Mouse (Mus musculus) midbrain, embryonic 13.5 days (tissue): ENCODE data around the gene Egln2. TPM values are rescaled to one million over a fixed set of nuclear protein-coding genes. Genes with fewer than 3 reads are reported as not detected.
A peak's percentile ranks its signal among the peaks of the same experiment; 100 is the strongest.

Source experiments
- ATAC-seq: fragments of 200-750 bp; cut with Nextera tagmentation; 2 replicates; pipeline ENCODE4 v1.8.0; 2017; ENCODE audit warnings: mild to moderate bottlenecking, moderate TSS enrichment, moderate library complexity
- H3K27ac ChIP-seq: fragments of 300-500 bp; sonication (generic); 2 replicates; pipeline ENCODE4 v1.5.1; 2015; ENCODE audit warnings: inconsistent platforms, mild to moderate bottlenecking, moderate library complexity
- H3K27me3 ChIP-seq: fragments of 300-500 bp; sonication (generic); 2 replicates; pipeline ENCODE4 v1.6.1; 2015; ENCODE audit warnings: mild to moderate bottlenecking, inconsistent platforms
- H3K36me3 ChIP-seq: fragments of 300-500 bp; sonication (generic); 2 replicates; pipeline ENCODE4 v1.6.1; 2015; ENCODE audit warnings: mild to moderate bottlenecking, inconsistent platforms
- H3K4me1 ChIP-seq: fragments of 300-500 bp; sonication (generic); replicated peaks from 2 replicates; pipeline ENCODE4 v1.6.1; 2015; ENCODE audit warnings: inconsistent platforms
- H3K4me2 ChIP-seq: fragments of 300-500 bp; sonication (generic); replicated peaks from 2 replicates; pipeline ENCODE4 v1.6.1; 2015; ENCODE audit warnings: moderate library complexity, mild to moderate bottlenecking, inconsistent platforms
- H3K4me3 ChIP-seq: fragments of 300-500 bp; sonication (generic); replicated peaks from 2 replicates; pipeline ENCODE4 v1.5.1; 2015; ENCODE audit warnings: mild to moderate bottlenecking, inconsistent platforms
- H3K9ac ChIP-seq: fragments of 300-500 bp; sonication (generic); replicated peaks from 2 replicates; pipeline ENCODE4 v1.6.1; 2015; ENCODE audit warnings: mild to moderate bottlenecking, inconsistent platforms
- H3K9me3 ChIP-seq: fragments of 300-500 bp; sonication (generic); 2 replicates; pipeline ENCODE4 v1.6.1; 2016; ENCODE audit warnings: mild to moderate bottlenecking, inconsistent platforms
- WGBS: fragments of 180-500 bp; shearing (Covaris S2); methylation state at CpG from one replicate; pipeline ENCODE4 v1.1.7; 2015; 5-methylcytosine and 5-hydroxymethylcytosine counted together
- microRNA counts: library from miRNA; unstranded; fragments of <30 nt; microRNA quantifications from one replicate; lab custom pipeline; 2016
- microRNA-seq: library from miRNA; unstranded; fragments of <30 nt; microRNA quantifications from one replicate; pipeline ENCODE4, GENCODE M21; 2016
- polyA plus RNA-seq: library from polyadenylated mRNA; unstranded; fragments of >200 nt; fragmentation: Nextera tagmentation; extraction: Ambion mirVana; gene quantifications from 2 replicates; pipeline ENCODE4 v1.2.1, GENCODE M21; 2015

Egln2 gene
- polyA plus RNA-seq, 1 experiment from 2014 or later = 101 TPM

GRCm38 (mm10) chr7:27128162-27128561 lies 38.4 kb downstream of the Egln2 start:
- 61% methylated on average over 3 of the region's 3 CpGs for WGBS

GRCm38 (mm10) chr7:27124969-27125368 lies 41.6 kb downstream of the Egln2 start:
- no peaks in the 10 kb centered on the region for H3K27me3 ChIP-seq
- WGBS = 91% methylated on average over 4 of the region's 4 CpGs
- no peaks in the 10 kb centered on the region for H3K4me1 ChIP-seq
- no peaks in the 10 kb centered on the region for H3K9me3 ChIP-seq
- H3K4me3 ChIP-seq = no peak overlapping the region
- no peak for ATAC-seq
- no peak overlapping the region for H3K9ac ChIP-seq
- H3K4me2 ChIP-seq = no peak overlapping the region
- no peak overlapping the region for H3K27ac ChIP-seq
- no peaks in the 10 kb centered on the region for H3K36me3 ChIP-seq

More at GRCm38 (mm10) chr7:27128162-27128561, 38.4 kb downstream of the Egln2 start:
- ATAC-seq = no peak
- H3K4me2 ChIP-seq = no peak overlapping the region
- no peaks in the 10 kb centered on the region for H3K36me3 ChIP-seq
- H3K9me3 ChIP-seq = no peaks in the 10 kb centered on the region
- H3K4me3 ChIP-seq = no peak overlapping the region
- no peaks in the 10 kb centered on the region for H3K27me3 ChIP-seq
- no peak overlapping the region for H3K9ac ChIP-seq
- no peak overlapping the region for H3K27ac ChIP-seq
- H3K4me1 ChIP-seq = no peaks in the 10 kb centered on the region

DNA sequence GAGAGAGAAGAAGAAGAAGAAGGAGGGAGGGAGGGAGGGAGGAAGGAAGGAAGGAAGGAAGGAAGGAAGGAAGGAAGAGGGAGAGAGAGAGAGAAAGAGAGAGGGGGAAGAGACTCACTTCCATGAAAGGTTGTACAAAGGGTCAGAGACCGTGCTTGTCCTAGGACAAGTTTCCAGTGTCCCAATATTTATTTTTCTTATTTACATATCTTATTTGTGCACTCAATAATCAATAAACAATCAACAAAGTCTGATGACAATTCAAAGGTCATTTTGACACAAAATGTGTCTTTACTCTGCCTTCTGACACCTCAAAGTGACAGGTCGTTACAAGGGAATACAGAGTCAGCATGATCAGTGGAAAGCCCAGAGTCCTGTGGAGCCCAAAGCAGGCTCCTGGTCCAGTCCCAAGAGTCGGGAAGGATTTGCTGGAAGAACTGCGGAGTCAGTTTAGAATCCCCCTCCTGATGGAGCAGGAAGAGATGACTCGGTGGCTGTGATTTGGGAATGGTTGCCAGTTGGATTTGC lies 42.2 kb downstream of the Egln2 start:
- 78% methylated on average over 5 of the region's 5 CpGs for WGBS
- H3K9ac ChIP-seq = no peak overlapping the region
- no peak overlapping the region for H3K27ac ChIP-seq
- no peak overlapping the region for H3K4me2 ChIP-seq
- no peaks in the 10 kb centered on the region for H3K4me1 ChIP-seq
- no peaks in the 10 kb centered on the region for H3K27me3 ChIP-seq
- no peaks in the 10 kb centered on the region for H3K36me3 ChIP-seq
- ATAC-seq = no peak
- H3K9me3 ChIP-seq = no peaks in the 10 kb centered on the region
- no peak overlapping the region for H3K4me3 ChIP-seq

- no peak within 1 kb of the TSS for H3K9ac ChIP-seq
- no peak for ATAC-seq
- no peaks in the 10 kb centered on the region for H3K27me3 ChIP-seq
- no peak within 1 kb of the TSS for H3K4me3 ChIP-seq
- H3K4me1 ChIP-seq = no peaks in the 10 kb centered on the region
- no peaks in the 10 kb centered on the region for H3K9me3 ChIP-seq
- H3K27ac ChIP-seq = no peak within 1 kb of the TSS
- no peaks in the 10 kb centered on the region for H3K36me3 ChIP-seq
- H3K4me2 ChIP-seq = no peak within 1 kb of the TSS
Observed at GRCm38 (mm10) chr7:27119676-27120075, 46.9 kb downstream of the Egln2 start, which contains the start of gene Cyp2f2. Gene Cyp2f2, plus strand, starts transcription at chr7:27119909.

GRCm38 (mm10) chr7:27118033-27118511 lies 48.5 kb downstream of the Egln2 start:
- no peak for ATAC-seq
- WGBS = 64% methylated on average over 4 of the region's 4 CpGs
- no peaks in the 10 kb centered on the region for H3K36me3 ChIP-seq
- H3K9ac ChIP-seq = no peak overlapping the region
- no peak overlapping the region for H3K4me3 ChIP-seq
- no peaks in the 10 kb centered on the region for H3K4me1 ChIP-seq
- H3K9me3 ChIP-seq = no peaks in the 10 kb centered on the region
- no peak overlapping the region for H3K4me2 ChIP-seq
- H3K27me3 ChIP-seq = no peaks in the 10 kb centered on the region
- no peak overlapping the region for H3K27ac ChIP-seq

DNA sequence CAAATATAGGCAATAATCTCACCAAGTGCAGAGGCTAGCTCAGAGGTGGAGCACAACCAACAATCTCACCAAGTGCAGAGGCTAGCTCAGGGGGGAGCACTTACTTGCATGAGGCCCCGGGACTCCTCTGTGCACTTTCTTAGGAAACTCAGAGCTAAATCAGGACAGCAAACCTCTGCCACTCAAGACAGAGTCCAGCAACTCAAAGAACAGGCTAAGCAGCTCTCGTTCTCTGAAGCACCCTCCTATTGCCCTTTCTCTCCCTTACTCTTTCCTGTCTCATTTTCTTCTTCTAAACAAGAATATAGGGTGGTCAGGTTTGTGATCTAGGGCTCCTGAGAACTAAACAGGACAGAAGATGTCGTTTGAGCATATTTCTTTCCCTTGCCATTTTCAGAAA lies 54.6 kb downstream of the Egln2 start:
- no peak overlapping the region for H3K4me3 ChIP-seq
- H3K4me1 ChIP-seq = no peaks in the 10 kb centered on the region
- 68% methylated on average over 3 of the region's 3 CpGs for WGBS
- no peak overlapping the region for H3K4me2 ChIP-seq
- H3K27ac ChIP-seq = no peak overlapping the region
- H3K27me3 ChIP-seq = no peaks in the 10 kb centered on the region
- H3K36me3 ChIP-seq = no peaks in the 10 kb centered on the region
- ATAC-seq = no peak
- H3K9ac ChIP-seq = no peak overlapping the region
- no peaks in the 10 kb centered on the region for H3K9me3 ChIP-seq

DNA sequence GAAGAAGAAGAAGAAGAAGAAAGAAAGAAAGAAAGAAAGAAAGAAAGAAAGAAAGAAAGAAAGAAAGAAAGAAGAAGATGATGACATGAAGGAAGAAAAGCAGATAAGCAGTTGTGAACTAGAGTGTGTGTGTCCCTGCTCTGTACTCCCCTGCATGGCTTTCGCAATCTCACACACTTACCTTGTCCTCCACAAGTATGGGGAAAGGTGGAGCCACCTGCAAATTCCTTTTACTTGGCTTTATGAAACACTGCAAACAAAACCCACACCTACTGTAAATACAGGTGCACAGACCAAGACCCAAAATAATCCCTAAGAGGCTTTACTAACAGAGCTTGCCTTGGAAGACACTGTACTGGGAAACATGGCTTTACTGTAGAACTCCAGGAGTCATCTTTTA lies 55.6 kb downstream of the Egln2 start:
- no peak overlapping the region for H3K9ac ChIP-seq
- H3K4me1 ChIP-seq = no peaks in the 10 kb centered on the region
- no peaks in the 10 kb centered on the region for H3K36me3 ChIP-seq
- H3K9me3 ChIP-seq = no peaks in the 10 kb centered on the region
- H3K27ac ChIP-seq = no peak overlapping the region
- ATAC-seq = no peak
- no peak overlapping the region for H3K4me3 ChIP-seq
- H3K4me2 ChIP-seq = no peak overlapping the region
- WGBS = 93% methylated on average over 1 of the region's 1 CpGs
- no peaks in the 10 kb centered on the region for H3K27me3 ChIP-seq

DNA sequence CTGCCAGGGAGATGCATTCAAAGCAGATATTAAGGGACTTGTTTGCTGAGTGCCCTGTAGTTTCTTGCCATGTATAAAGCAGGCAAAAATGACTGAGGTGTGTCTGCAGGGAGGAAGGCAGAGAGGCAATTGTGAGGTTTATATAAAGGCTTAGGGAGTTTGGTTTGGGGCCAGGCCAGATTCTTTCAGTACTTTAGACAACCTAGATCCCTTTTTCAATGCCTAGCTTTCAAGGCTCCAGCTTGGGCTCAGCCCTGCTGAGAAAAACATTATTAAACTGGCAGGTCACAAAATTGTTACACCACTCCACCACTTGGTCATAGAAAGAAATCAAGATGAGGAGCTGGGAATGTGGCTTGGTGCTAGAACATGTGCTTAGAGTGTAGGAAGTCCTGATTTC lies 56.3 kb downstream of the Egln2 start:
- no peak overlapping the region for H3K27ac ChIP-seq
- no peak overlapping the region for H3K9ac ChIP-seq
- no peaks in the 10 kb centered on the region for H3K9me3 ChIP-seq
- H3K4me2 ChIP-seq = no peak overlapping the region
- ATAC-seq = no peak
- no peak overlapping the region for H3K4me3 ChIP-seq
- H3K36me3 ChIP-seq = no peaks in the 10 kb centered on the region
- H3K27me3 ChIP-seq = no peaks in the 10 kb centered on the region
- no peaks in the 10 kb centered on the region for H3K4me1 ChIP-seq

MicroRNAs encoded within 50 kb of the gene (microRNA counts, 519-probe panel; counts per million panel counts)
- 110 counts per million, percentile 56 among the panel's probes with 10 or more counts for microRNA mmu-miR-1191 (lab: Ali Mortazavi, UCI)

Small RNA genes within 50 kb of the gene (microRNA-seq; reads per million reads assigned to microRNA genes)
- gene Mir1191 (7.4 reads per million, percentile 24 among the genes with 10 or more reads in this experiment), gene Mir3101 (not detected)

Other genes starting within 250 kb of the Egln2 start
- not detected in 2 replicates for gene Cyp2a22, start 227.4 kb downstream of the Egln2 start, polyA plus RNA-seq
- gene Cyp2a12, start 137.7 kb downstream of the Egln2 start, polyA plus RNA-seq = not detected in 2 replicates
- gene Cyp2f2, start 46.9 kb downstream of the Egln2 start, polyA plus RNA-seq = not detected in 2 replicates
- 0.22 TPM in 1 of 2 replicates, not detected in the other for gene Cyp2t4, start 13.1 kb downstream of the Egln2 start, polyA plus RNA-seq
- gene Rab4b, start 12.1 kb upstream of the Egln2 start, polyA plus RNA-seq = 104 and 110 TPM in 2 replicates
- 0.36 TPM in 1 of 2 replicates, not detected in the other for gene Gm21983, start 14.3 kb upstream of the Egln2 start, polyA plus RNA-seq
- 3.6 and 5.1 TPM in 2 replicates for gene Mia, start 14.4 kb upstream of the Egln2 start, polyA plus RNA-seq
- 4.3 TPM in 2 replicates for gene BC024978, start 29.0 kb upstream of the Egln2 start, polyA plus RNA-seq
- 233 and 245 TPM in 2 replicates for gene Snrpa, start 29.5 kb upstream of the Egln2 start, polyA plus RNA-seq
- gene Itpkc, start 61.9 kb upstream of the Egln2 start, polyA plus RNA-seq = 6.7 and 7.6 TPM in 2 replicates
- gene Coq8b, start 66.2 kb upstream of the Egln2 start, polyA plus RNA-seq = 25.3 and 25.5 TPM in 2 replicates
- gene Numbl, start 91.6 kb upstream of the Egln2 start, polyA plus RNA-seq = 39.4 and 51.6 TPM in 2 replicates
- gene Ltbp4, start 170.9 kb upstream of the Egln2 start, polyA plus RNA-seq = 8.0 and 9.1 TPM in 2 replicates
- gene Shkbp1, start 189.2 kb upstream of the Egln2 start, polyA plus RNA-seq = 67.2 and 84.3 TPM in 2 replicates
- 0.53 TPM in 1 of 2 replicates, not detected in the other for gene Gm20479, start 190.6 kb upstream of the Egln2 start, polyA plus RNA-seq